Mouse (Mus musculus) kidney, postnatal 0 days (tissue): ENCODE data around the gene Rprd1b. TPM values are rescaled to one million over a fixed set of nuclear protein-coding genes. Genes with fewer than 3 reads are reported as not detected.

Source experiments
- ATAC-seq: fragments of 200-750 bp; cut with Nextera tagmentation; replicated peaks from 2 replicates; pipeline ENCODE4 v1.8.0; 2017; ENCODE audit warnings: low read depth, moderate number of reproducible peaks, moderate TSS enrichment, moderate library complexity; ENCODE audit not compliant: low FRiP score
- DNase-seq: peaks from one replicate; pipeline ENCODE4 v3.0.0-alpha.2; 2016; ENCODE audit warnings: low spot score
- H3K27ac ChIP-seq: fragments of 300-500 bp; sonication (generic); 2 replicates; pipeline ENCODE4 v1.5.1; 2014; ENCODE audit warnings: mild to moderate bottlenecking
- H3K27me3 ChIP-seq: fragments of 300-500 bp; sonication (generic); 2 replicates; pipeline ENCODE4 v1.6.1; 2014; ENCODE audit warnings: low read length, mixed read lengths; ENCODE audit not compliant: insufficient read depth
- H3K36me3 ChIP-seq: fragments of 300-500 bp; sonication (generic); 2 replicates; pipeline ENCODE4 v1.6.1; 2014; ENCODE audit warnings: low read length, mixed read lengths; ENCODE audit not compliant: insufficient read depth
- H3K4me1 ChIP-seq: fragments of 300-500 bp; sonication (generic); replicated peaks from 2 replicates; pipeline ENCODE4 v1.6.1; 2014; ENCODE audit warnings: antibody characterized with exemption, low read length, mixed read lengths; ENCODE audit not compliant: insufficient read depth
- H3K4me2 ChIP-seq: fragments of 300-500 bp; sonication (generic); 2 replicates; pipeline ENCODE4 v1.6.1; 2014; ENCODE audit warnings: mild to moderate bottlenecking, low read length, moderate library complexity, mixed read lengths
- H3K4me3 ChIP-seq: fragments of 300-500 bp; sonication (generic); replicated peaks from 2 replicates; pipeline ENCODE4 v1.5.1; 2014; ENCODE audit warnings: low read depth, low read length
- H3K9ac ChIP-seq: fragments of 300-500 bp; sonication (generic); 2 replicates; pipeline ENCODE4 v1.6.1; 2014; ENCODE audit warnings: low read depth, low read length
- H3K9me3 ChIP-seq: fragments of 300-500 bp; sonication (generic); replicated peaks from 2 replicates; pipeline ENCODE4 v1.6.1; 2016; ENCODE audit warnings: low read length, inconsistent platforms, mixed read lengths
- CTCF ChIP-seq: IDR thresholded peaks from 2 replicates; pipeline ENCODE4 v1.5.1; 2016; ENCODE audit warnings: antibody characterized with exemption, low read depth, mild to moderate bottlenecking, moderate library complexity
- WGBS: fragments of 180-500 bp; shearing (Covaris S2); extraction: QIAGEN DNeasy Blood & Tissue Kit; methylation state at CpG from one replicate; pipeline ENCODE4 v1.1.7; 2014; 5-methylcytosine and 5-hydroxymethylcytosine counted together
- polyA plus RNA-seq: library from polyadenylated mRNA; unstranded; fragments of >200 nt; fragmentation: Nextera tagmentation; extraction: Ambion mirVana; gene quantifications from 2 replicates; pipeline ENCODE4 v1.2.1, GENCODE M21; 2015

The Rprd1b gene
- polyA plus RNA-seq, 1 experiment from 2014 or later = 29.6 TPM

- no peak overlapping the region for H3K27ac ChIP-seq
- no peaks in the 10 kb centered on the region for H3K27me3 ChIP-seq
- H3K9ac ChIP-seq = no peak overlapping the region
- WGBS = 62% methylated on average over 6 of the region's 6 CpGs
- DNase-seq (no peak), ATAC-seq (no peak)
- H3K9me3 ChIP-seq = no peaks in the 10 kb centered on the region
- peaks cover 16% of the 10 kb centered on the region; the same call in 1 of the 2 replicates for H3K4me1 ChIP-seq
- peaks cover 16% of the 10 kb centered on the region; the same call in 1 of the 2 replicates for H3K36me3 ChIP-seq
- no peak for TF ChIP-seq CTCF
- H3K4me2 ChIP-seq = no peak overlapping the region
- no peak overlapping the region for H3K4me3 ChIP-seq
Observed at GRCm38 (mm10) chr2:158133050-158133449, 104.8 kb downstream of the Rprd1b start.

DNA sequence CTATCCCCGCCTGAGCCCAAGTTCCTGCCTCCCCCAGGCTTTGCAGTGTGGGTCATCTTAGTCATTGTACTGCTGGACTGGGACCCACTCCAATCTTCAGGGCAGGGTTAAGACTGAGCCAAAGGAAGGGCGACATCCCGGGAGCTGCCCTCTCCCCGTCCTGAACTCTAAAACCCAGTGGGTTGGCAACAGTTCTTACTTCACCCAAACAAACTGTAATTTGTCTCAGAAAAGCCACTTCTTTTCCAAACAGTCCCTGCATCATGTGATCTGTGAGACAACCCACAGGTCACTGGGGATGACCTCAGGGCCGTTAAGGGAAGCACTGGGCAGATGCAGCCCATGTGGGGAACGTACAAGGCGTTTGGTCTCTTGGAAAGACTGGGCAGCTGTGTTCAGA, 107.9 kb downstream of the Rprd1b start:
- WGBS = 43% methylated on average over 7 of the region's 7 CpGs
- DNase-seq (peak; percentile 28), ATAC-seq (no peak)
- H3K4me2 ChIP-seq = no peak overlapping the region
- H3K4me1 ChIP-seq = peaks cover 10% of the 10 kb centered on the region
- no peaks in the 10 kb centered on the region for H3K27me3 ChIP-seq
- no peak for TF ChIP-seq CTCF
- H3K36me3 ChIP-seq = peaks cover 20% of the 10 kb centered on the region; the same call in 1 of the 2 replicates
- H3K9ac ChIP-seq = no peak overlapping the region
- no peaks in the 10 kb centered on the region for H3K9me3 ChIP-seq
- no peak overlapping the region for H3K4me3 ChIP-seq
- H3K27ac ChIP-seq = no peak overlapping the region

- Histone ChIP-seq H3K9me3 (no peaks in the 10 kb centered on the region), H3K36me3 (peaks cover 14% of the 10 kb centered on the region; the same call in 1 of the 2 replicates), H3K4me1 (peaks cover 20% of the 10 kb centered on the region), H3K27me3 (no peaks in the 10 kb centered on the region), H3K9ac (no peak overlapping the region), H3K4me2 (no peak overlapping the region), H3K4me3 (no peak overlapping the region), H3K27ac (no peak overlapping the region)
- DNase-seq = no peak
- no peak for ATAC-seq
- WGBS = 81% methylated on average over 12 of the region's 12 CpGs
- no peak for TF ChIP-seq CTCF
Observed at GRCm38 (mm10) chr2:158137771-158138170, 109.5 kb downstream of the Rprd1b start.

DNA sequence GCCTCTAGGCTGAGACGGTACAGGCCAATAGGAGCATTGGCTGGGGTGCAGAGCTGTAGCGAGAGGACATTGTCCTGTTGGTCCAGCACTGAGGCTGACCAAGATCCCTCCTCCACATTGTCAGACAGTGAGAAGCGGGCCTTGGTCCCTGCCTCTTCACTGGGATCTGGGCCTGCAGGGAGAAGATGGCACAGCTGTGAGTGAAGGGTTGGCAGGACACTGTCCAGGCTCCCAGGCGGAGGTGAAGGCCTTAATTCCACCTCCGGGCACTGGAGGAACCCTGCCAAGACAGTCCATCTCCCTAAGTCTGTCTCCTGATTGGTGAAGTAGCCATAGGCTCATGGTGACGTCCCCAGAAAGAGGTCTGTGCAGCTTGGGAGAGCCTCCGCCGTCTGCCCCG, 110.5 kb downstream of the Rprd1b start:
- Histone ChIP-seq H3K9me3 (no peaks in the 10 kb centered on the region), H3K27ac (no peak overlapping the region), H3K4me3 (no peak overlapping the region), H3K27me3 (no peaks in the 10 kb centered on the region), H3K4me2 (no peak overlapping the region), H3K4me1 (peaks cover 26% of the 10 kb centered on the region), H3K9ac (no peak overlapping the region), H3K36me3 (0 out of 2 replicates have a peak, but pooled peaks cover 9% of the 10 kb centered on the region)
- DNase-seq = no peak
- WGBS = 94% methylated on average over 9 of the region's 9 CpGs
- ATAC-seq = no peak
- no peak for TF ChIP-seq CTCF

- Histone ChIP-seq H3K4me3 (no peak overlapping the region), H3K27me3 (no peaks in the 10 kb centered on the region), H3K27ac (no peak overlapping the region), H3K9me3 (no peaks in the 10 kb centered on the region), H3K4me2 (no peak overlapping the region), H3K4me1 (peaks cover 26% of the 10 kb centered on the region), H3K9ac (no peak overlapping the region), H3K36me3 (0 out of 2 replicates have a peak, but pooled peaks cover 4% of the 10 kb centered on the region)
- WGBS = 43% methylated on average over 7 of the region's 7 CpGs
- no peak for TF ChIP-seq CTCF
- ATAC-seq (no peak), DNase-seq (no peak)
Observed at GRCm38 (mm10) chr2:158139628-158140027, 111.3 kb downstream of the Rprd1b start.

GRCm38 (mm10) chr2:158140664-158141063, 112.4 kb downstream of the Rprd1b start:
- H3K4me3 ChIP-seq = no peak overlapping the region
- WGBS = 86% methylated on average over 5 of the region's 5 CpGs
- H3K9ac ChIP-seq = no peak overlapping the region
- no peaks in the 10 kb centered on the region for H3K27me3 ChIP-seq
- ATAC-seq (no peak), DNase-seq (no peak)
- TF ChIP-seq CTCF = no peak
- H3K36me3 ChIP-seq = 0 out of 2 replicates have a peak, but pooled peaks cover 4% of the 10 kb centered on the region
- H3K4me2 ChIP-seq = no peak overlapping the region
- no peaks in the 10 kb centered on the region for H3K9me3 ChIP-seq
- H3K27ac ChIP-seq = no peak overlapping the region
- peaks cover 27% of the 10 kb centered on the region for H3K4me1 ChIP-seq

GRCm38 (mm10) chr2:158141271-158141670, 113.0 kb downstream of the Rprd1b start:
- Histone ChIP-seq H3K27me3 (no peaks in the 10 kb centered on the region), H3K4me1 (peaks cover 26% of the 10 kb centered on the region), H3K27ac (no peak overlapping the region), H3K4me2 (no peak overlapping the region), H3K9me3 (no peaks in the 10 kb centered on the region), H3K4me3 (no peak overlapping the region), H3K9ac (no peak overlapping the region), H3K36me3 (0 out of 2 replicates have a peak, but pooled peaks cover 4% of the 10 kb centered on the region)
- WGBS = 65% methylated on average over 7 of the region's 7 CpGs
- ATAC-seq (no peak), DNase-seq (no peak)
- TF ChIP-seq CTCF = no peak
